Mouse (Mus musculus) limb, embryonic 11.5 days (tissue): Measurements from ENCODE around the gene Ttc6. TPM values are rescaled to one million over a fixed set of nuclear protein-coding genes. Genes with fewer than 3 reads are reported as not detected.

Experiments
- ATAC-seq: fragments of 200-750 bp; cut with Nextera tagmentation; 2 replicates; pipeline ENCODE4 v1.8.0; 2017; ENCODE audit warnings: low read depth; ENCODE audit not compliant: insufficient number of reproducible peaks, low FRiP score, low TSS enrichment
- DNase-seq: peaks from one replicate; pipeline ENCODE4 v3.0.0-alpha.2; 2015; ENCODE audit warnings: low spot score
- H3K27ac ChIP-seq: fragments of 300-500 bp; sonication (generic); replicated peaks from 2 replicates; pipeline ENCODE4 v1.5.1; 2014; ENCODE audit warnings: low read depth, mild to moderate bottlenecking, low read length
- H3K27me3 ChIP-seq: fragments of 300-500 bp; sonication (generic); 2 replicates; pipeline ENCODE4 v1.6.1; 2014; ENCODE audit warnings: mild to moderate bottlenecking, low read length, mixed read lengths; ENCODE audit not compliant: control insufficient read depth, insufficient read depth
- H3K36me3 ChIP-seq: fragments of 300-500 bp; sonication (generic); 2 replicates; pipeline ENCODE4 v1.6.1; 2014; ENCODE audit warnings: mild to moderate bottlenecking, low read length, moderate library complexity, mixed read lengths; ENCODE audit not compliant: control insufficient read depth, insufficient read depth
- H3K4me1 ChIP-seq: fragments of 300-500 bp; sonication (generic); 2 replicates; pipeline ENCODE4 v1.6.1; 2014; ENCODE audit warnings: low read length, mixed read lengths; ENCODE audit not compliant: control insufficient read depth, insufficient read depth
- H3K4me2 ChIP-seq: fragments of 300-500 bp; sonication (generic); 2 replicates; pipeline ENCODE4 v1.6.1; 2014; ENCODE audit warnings: low read depth, mild to moderate bottlenecking, moderate library complexity; ENCODE audit not compliant: severe bottlenecking
- H3K4me3 ChIP-seq: fragments of 300-500 bp; sonication (generic); 2 replicates; pipeline ENCODE4 v1.5.1; 2014; ENCODE audit warnings: low read depth, low read length
- H3K9ac ChIP-seq: fragments of 300-500 bp; sonication (generic); 2 replicates; pipeline ENCODE4 v1.6.1; 2014; ENCODE audit warnings: mild to moderate bottlenecking, low read length
- H3K9me3 ChIP-seq: fragments of 300-500 bp; sonication (generic); 2 replicates; pipeline ENCODE4 v1.6.1; 2016; ENCODE audit warnings: low read length; ENCODE audit not compliant: control insufficient read depth
- WGBS: fragments of 180-500 bp; shearing (Covaris S2); extraction: QIAGEN DNeasy Blood & Tissue Kit; methylation state at CpG from one replicate; pipeline ENCODE4 v1.1.7; 2014; 5-methylcytosine and 5-hydroxymethylcytosine counted together
- polyA plus RNA-seq: library from polyadenylated mRNA; unstranded; fragments of >200 nt; fragmentation: Nextera tagmentation; extraction: Ambion mirVana; gene quantifications from 2 replicates; pipeline ENCODE4 v1.2.1, GENCODE M21; 2014

The Ttc6 gene
- polyA plus RNA-seq, 1 experiment from 2014 or later: 0.28 TPM

GRCm38 (mm10) chr12:57607624-57608023, 43.7 kb downstream of the Ttc6 start:
- Histone ChIP-seq H3K4me2 (no peak overlapping the region), H3K27ac (no peak overlapping the region), H3K36me3 (no peaks in the 10 kb centered on the region), H3K4me3 (no peak overlapping the region), H3K9me3 (no peaks in the 10 kb centered on the region), H3K27me3 (no peaks in the 10 kb centered on the region), H3K9ac (no peak overlapping the region), H3K4me1 (no peaks in the 10 kb centered on the region)
- DNase-seq: no peak
- 74% methylated on average over 5 of the region's 5 CpGs for WGBS
- ATAC-seq: no peak

GRCm38 (mm10) chr12:57615137-57615536, 51.2 kb downstream of the Ttc6 start:
- Histone ChIP-seq H3K9me3 (no peaks in the 10 kb centered on the region), H3K4me1 (no peaks in the 10 kb centered on the region), H3K9ac (no peak overlapping the region), H3K36me3 (no peaks in the 10 kb centered on the region), H3K4me3 (no peak overlapping the region), H3K27me3 (no peaks in the 10 kb centered on the region), H3K4me2 (no peak overlapping the region), H3K27ac (no peak overlapping the region)
- WGBS: 86% methylated on average over 4 of the region's 4 CpGs
- ATAC-seq (no peak), DNase-seq (no peak)

GRCm38 (mm10) chr12:57622030-57622429, 58.1 kb downstream of the Ttc6 start:
- H3K9ac ChIP-seq: no peak overlapping the region
- no peaks in the 10 kb centered on the region for H3K4me1 ChIP-seq
- no peak overlapping the region for H3K27ac ChIP-seq
- H3K4me2 ChIP-seq: no peak overlapping the region
- no peaks in the 10 kb centered on the region for H3K36me3 ChIP-seq
- WGBS: 70% methylated on average over 5 of the region's 5 CpGs
- no peak overlapping the region for H3K4me3 ChIP-seq
- H3K27me3 ChIP-seq: no peaks in the 10 kb centered on the region
- no peaks in the 10 kb centered on the region for H3K9me3 ChIP-seq
- ATAC-seq (no peak), DNase-seq (no peak)

GRCm38 (mm10) chr12:57623264-57623663, 59.4 kb downstream of the Ttc6 start:
- Histone ChIP-seq H3K9me3 (no peaks in the 10 kb centered on the region), H3K9ac (no peak overlapping the region), H3K36me3 (no peaks in the 10 kb centered on the region), H3K27ac (no peak overlapping the region), H3K4me2 (no peak overlapping the region), H3K27me3 (no peaks in the 10 kb centered on the region), H3K4me3 (no peak overlapping the region), H3K4me1 (no peaks in the 10 kb centered on the region)
- DNase-seq (no peak), ATAC-seq (no peak)
- 73% methylated on average over 7 of the region's 7 CpGs for WGBS

GRCm38 (mm10) chr12:57624011-57624608, 60.2 kb downstream of the Ttc6 start:
- no peak for DNase-seq
- H3K27me3 ChIP-seq: no peaks in the 10 kb centered on the region
- WGBS: 38% methylated on average over 4 of the region's 4 CpGs
- no peak overlapping the region for H3K9ac ChIP-seq
- no peak overlapping the region for H3K27ac ChIP-seq
- H3K9me3 ChIP-seq: no peaks in the 10 kb centered on the region
- H3K4me1 ChIP-seq: no peaks in the 10 kb centered on the region
- no peak overlapping the region for H3K4me3 ChIP-seq
- H3K4me2 ChIP-seq: no peak overlapping the region
- ATAC-seq: no peak
- H3K36me3 ChIP-seq: no peaks in the 10 kb centered on the region

GRCm38 (mm10) chr12:57650011-57650410, 86.1 kb downstream of the Ttc6 start:
- Histone ChIP-seq H3K9me3 (no peaks in the 10 kb centered on the region), H3K9ac (no peak overlapping the region), H3K27ac (no peak overlapping the region), H3K4me1 (no peaks in the 10 kb centered on the region), H3K27me3 (no peaks in the 10 kb centered on the region), H3K4me2 (no peak overlapping the region), H3K4me3 (no peak overlapping the region), H3K36me3 (no peaks in the 10 kb centered on the region)
- DNase-seq (no peak), ATAC-seq (no peak)
- WGBS: 77% methylated on average over 4 of the region's 4 CpGs

GRCm38 (mm10) chr12:57650677-57651076, 86.8 kb downstream of the Ttc6 start:
- Histone ChIP-seq H3K4me2 (no peak overlapping the region), H3K36me3 (no peaks in the 10 kb centered on the region), H3K9me3 (no peaks in the 10 kb centered on the region), H3K4me1 (no peaks in the 10 kb centered on the region), H3K27ac (no peak overlapping the region), H3K27me3 (no peaks in the 10 kb centered on the region), H3K4me3 (no peak overlapping the region), H3K9ac (no peak overlapping the region)
- DNase-seq (no peak), ATAC-seq (no peak)
- WGBS: 79% methylated on average over 8 of the region's 8 CpGs

GRCm38 (mm10) chr12:57662986-57663674, 99.2 kb downstream of the Ttc6 start:
- no peaks in the 10 kb centered on the region for H3K27me3 ChIP-seq
- no peaks in the 10 kb centered on the region for H3K36me3 ChIP-seq
- H3K9me3 ChIP-seq: no peaks in the 10 kb centered on the region
- 79% methylated on average over 10 of the region's 10 CpGs for WGBS
- no peaks in the 10 kb centered on the region for H3K4me1 ChIP-seq
- no peak for DNase-seq
- H3K4me2 ChIP-seq: no peak overlapping the region
- no peak overlapping the region for H3K27ac ChIP-seq
- no peak overlapping the region for H3K9ac ChIP-seq
- no peak for ATAC-seq
- H3K4me3 ChIP-seq: no peak overlapping the region

- Histone ChIP-seq H3K27me3 (no peaks in the 10 kb centered on the region), H3K4me2 (no peak overlapping the region), H3K27ac (no peak overlapping the region), H3K4me3 (no peak overlapping the region), H3K4me1 (no peaks in the 10 kb centered on the region), H3K36me3 (no peaks in the 10 kb centered on the region), H3K9ac (no peak overlapping the region), H3K9me3 (no peaks in the 10 kb centered on the region)
- WGBS: 76% methylated on average over 2 of the region's 2 CpGs
- no peak for DNase-seq
- no peak for ATAC-seq
Measured at GRCm38 (mm10) chr12:57672414-57672813, 108.5 kb downstream of the Ttc6 start.
